Mouse (Mus musculus): ENCODE results near the gene Elmo1.

GRCm38 (mm10) chr13:20353862-20354603, 263.6 kb downstream of the Elmo1 start:
- TF ChIP-seq CTCF (IDR thresholded peaks at IDR 0.05; ENCODE audit: low read depth, low read length) = no peak
- no peak for TF ChIP-seq POLR2A (IDR thresholded peaks at IDR 0.05; ENCODE audit: extremely low read depth, insufficient read depth, low read length)

All from liver, adult 2 months (tissue).